Mouse (Mus musculus) C3H10T1/2 (cell line): ENCODE results near the gene Atp4a. TPM values are rescaled to one million over a fixed set of nuclear protein-coding genes. Genes with fewer than 3 reads are reported as not detected.

Experiments
- polyA plus RNA-seq, 2 experiments: library from polyadenylated mRNA; unstranded; fragments of >200 nt; fragmentation: generic; extraction: Trizol; gene quantifications; one replicate each; pipeline ENCODE4 v1.2.1; 2012; ENCODE audit warnings: missing spikeins in 2 of 2

The Atp4a gene
- polyA plus RNA-seq, result not detected

GRCm38 (mm10) chr7:30711942-30712341 lies at the start of gene Atp4a:
Gene Atp4a (plus strand): TSS chr7:30712209.

DNA sequence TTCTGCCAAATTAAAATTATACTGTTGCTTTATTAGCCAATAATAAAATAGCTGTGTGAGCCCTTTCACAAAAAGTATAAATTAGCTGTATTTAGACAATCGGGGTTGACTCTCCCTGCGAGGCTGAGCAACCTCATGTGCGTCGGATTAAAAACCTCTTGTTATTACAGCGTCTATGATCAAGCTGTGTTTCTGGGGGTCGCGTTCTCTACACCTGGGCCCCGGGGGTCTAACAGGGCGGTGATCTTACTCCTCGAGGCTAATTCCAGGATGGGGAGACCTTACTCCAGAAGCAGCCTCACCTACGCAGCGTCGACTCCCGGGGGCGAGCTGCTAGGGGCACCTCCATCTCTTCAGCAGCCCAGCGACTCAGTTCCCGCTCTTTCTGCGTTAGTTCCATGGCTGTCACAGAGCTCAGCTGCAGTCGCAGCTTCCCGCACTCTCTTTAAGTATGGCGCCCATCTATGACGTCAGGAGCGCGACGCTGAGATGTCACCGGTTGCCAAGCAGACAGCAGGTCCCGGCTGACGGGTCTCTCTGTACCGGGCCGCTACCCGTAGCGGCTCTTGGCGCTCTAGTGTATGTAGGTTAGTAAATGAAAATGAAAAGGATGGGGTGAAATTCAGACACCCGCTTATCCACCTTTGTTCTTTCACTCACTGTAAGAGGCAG lies 47.3 kb upstream of the Atp4a start, which contains the start of gene Haus5:
Gene Haus5, minus strand, starts transcription at position 466 of the 672 bp plus-strand sequence.

GRCm38 (mm10) chr7:30671480-30671879 lies 40.5 kb upstream of the Atp4a start, which contains the start of gene Pmis2:
Gene Pmis2 (minus strand): TSS chr7:30671605.

DNA sequence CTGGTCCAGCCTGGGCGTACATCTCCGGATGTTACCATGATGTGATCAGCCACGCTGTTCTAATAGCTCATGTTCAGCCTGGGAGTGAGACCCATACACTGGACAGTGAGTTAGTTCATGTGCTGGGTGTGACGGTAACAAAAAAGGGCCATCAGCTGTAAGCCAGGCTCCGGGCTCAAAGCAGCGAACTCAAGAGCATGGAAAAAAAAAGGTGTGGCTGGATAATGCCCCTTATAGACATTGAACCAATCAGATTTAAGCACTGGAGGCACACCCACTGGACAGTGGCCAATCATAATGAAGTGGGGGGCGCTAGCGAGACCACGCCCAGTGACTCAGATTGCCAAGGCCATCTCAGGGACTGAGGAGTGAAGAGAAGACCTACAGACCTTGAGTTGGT lies 13.4 kb upstream of the Atp4a start, which contains the start of gene 2200002J24Rik:
Gene 2200002J24Rik, plus strand, starts transcription at position 338 of the 400 bp plus-strand sequence.

GRCm38 (mm10) chr7:30729396-30730063 lies 17.5 kb downstream of the Atp4a start, which contains the start of gene Tmem147:
Gene Tmem147 (minus strand): TSS chr7:30729540.

GRCm38 (mm10) chr7:30743617-30744016 lies 31.6 kb downstream of the Atp4a start, which contains the start of gene Gapdhs:
Gene Gapdhs (minus strand): TSS chr7:30743681.

GRCm38 (mm10) chr7:30751086-30751669 lies 39.2 kb downstream of the Atp4a start, which contains the start of gene Sbsn:
Gene Sbsn (plus strand): TSS chr7:30751471.

DNA sequence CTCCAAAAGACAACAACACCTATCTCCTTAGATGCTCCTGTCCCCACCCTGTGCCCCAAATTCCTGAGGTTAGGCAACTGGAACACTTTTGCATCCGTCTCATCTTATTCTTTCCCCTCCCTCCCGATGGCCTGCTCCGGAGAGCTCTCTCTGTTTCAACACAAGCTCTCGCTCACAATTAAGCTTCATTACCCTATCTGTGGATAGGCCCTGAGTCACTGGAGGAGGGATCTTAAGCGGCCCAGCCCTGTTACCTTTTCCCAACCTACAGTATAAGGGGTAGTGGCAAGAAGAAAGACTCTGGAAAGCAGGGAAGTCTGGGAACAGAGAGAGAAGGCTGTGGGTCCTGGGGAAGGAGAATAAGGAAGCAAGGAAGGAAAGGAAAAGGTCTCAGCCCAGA lies 51.4 kb downstream of the Atp4a start, which contains the start of gene Dmkn:
Gene Dmkn, plus strand, starts transcription at position 301 of the 400 bp plus-strand sequence.

Other genes with a start within 250 kb of the Atp4a start
- not detected for gene Prodh2, start 218.6 kb upstream of the Atp4a start, polyA plus RNA-seq
- 10 to 100 TPM in 1 of 2 experiments, under 1 TPM in 1; 0.55 to 10.4 TPM for gene Arhgap33, start 177.1 kb upstream of the Atp4a start, polyA plus RNA-seq
- 100 to 1,000 TPM; 101 to 108 TPM for gene Hspb6, start 160.0 kb upstream of the Atp4a start, polyA plus RNA-seq
- 10 to 100 TPM in 1 of 2 experiments, 1 to 10 TPM in 1; 2.9 to 18.1 TPM for gene Proser3, start 159.9 kb upstream of the Atp4a start, polyA plus RNA-seq
- 10 to 100 TPM; 55.0 to 57.3 TPM for gene Lin37, start 152.4 kb upstream of the Atp4a start, polyA plus RNA-seq
- 10 to 100 TPM; 59.0 to 76.2 TPM for gene U2af1l4, start 148.9 kb upstream of the Atp4a start, polyA plus RNA-seq
- 1 to 10 TPM in 1 of 2 experiments, under 1 TPM in 1; 0.21 to 1.4 TPM for gene Gm49396, start 148.9 kb upstream of the Atp4a start, polyA plus RNA-seq
- 100 to 1,000 TPM; 203 to 206 TPM for gene Psenen, start 148.6 kb upstream of the Atp4a start, polyA plus RNA-seq
- gene Igflr1, start 146.8 kb upstream of the Atp4a start, polyA plus RNA-seq, result 1 to 10 TPM in 1 of 2 experiments, under 1 TPM in 1; 0.18 to 1.6 TPM
- 10 to 100 TPM in 1 of 2 experiments, 1 to 10 TPM in 1; 3.7 to 16.5 TPM for gene Kmt2b, start 123.5 kb upstream of the Atp4a start, polyA plus RNA-seq
- under 1 TPM; 0.05 to 0.28 TPM for gene Zbtb32, start 113.3 kb upstream of the Atp4a start, polyA plus RNA-seq
- 1 to 10 TPM in 1 of 2 experiments, under 1 TPM in 1; 0.34 to 1.1 TPM for gene Upk1a, start 99.4 kb upstream of the Atp4a start, polyA plus RNA-seq
- gene Cox6b1, start 86.1 kb upstream of the Atp4a start, polyA plus RNA-seq, result 100 to 1,000 TPM; 929 to 961 TPM
- gene Etv2, start 76.4 kb upstream of the Atp4a start, polyA plus RNA-seq, result under 1 TPM in 1 of 2 experiments, not detected in 1; 0.05 TPM
- 100 to 1,000 TPM; 133 to 147 TPM for gene Rbm42, start 61.9 kb upstream of the Atp4a start, polyA plus RNA-seq
- 10 to 100 TPM; 15.2 to 16.6 TPM for gene Haus5, start 47.2 kb upstream of the Atp4a start, polyA plus RNA-seq
- gene Pmis2, start 40.6 kb upstream of the Atp4a start, polyA plus RNA-seq, result not detected
- not detected for gene 2200002J24Rik, start 13.3 kb upstream of the Atp4a start, polyA plus RNA-seq
- 100 to 1,000 TPM; 160 to 238 TPM for gene Tmem147, start 17.3 kb downstream of the Atp4a start, polyA plus RNA-seq
- gene Gapdhs, start 31.5 kb downstream of the Atp4a start, polyA plus RNA-seq, result not detected
- gene Sbsn, start 39.3 kb downstream of the Atp4a start, polyA plus RNA-seq, result 1 to 10 TPM; 1.0 to 2.6 TPM
- not detected for gene Dmkn, start 51.5 kb downstream of the Atp4a start, polyA plus RNA-seq
- not detected for gene Krtdap, start 75.7 kb downstream of the Atp4a start, polyA plus RNA-seq
- gene Ffar2, start 111.6 kb downstream of the Atp4a start, polyA plus RNA-seq, result not detected
- gene Ffar3, start 144.0 kb downstream of the Atp4a start, polyA plus RNA-seq, result not detected
- not detected for gene Ffar1, start 149.4 kb downstream of the Atp4a start, polyA plus RNA-seq
- gene Cd22, start 168.1 kb downstream of the Atp4a start, polyA plus RNA-seq, result under 1 TPM in 1 of 2 experiments, not detected in 1; 0.01 TPM
- gene Mag, start 202.7 kb downstream of the Atp4a start, polyA plus RNA-seq, result under 1 TPM; 0.01 TPM
- not detected for gene Hamp2, start 212.5 kb downstream of the Atp4a start, polyA plus RNA-seq
- gene Hamp, start 231.8 kb downstream of the Atp4a start, polyA plus RNA-seq, result not detected
- 10 to 100 TPM; 71.5 to 88.2 TPM for gene Usf2, start 244.6 kb downstream of the Atp4a start, polyA plus RNA-seq